Mouse (Mus musculus): ENCODE data around the gene Lman1l. TPM values are rescaled to one million over a fixed set of nuclear protein-coding genes. Genes with fewer than 3 reads are reported as not detected.

Gene Lman1l
- total RNA-seq, 4 experiments from 2014 or later = not detected

DNA sequence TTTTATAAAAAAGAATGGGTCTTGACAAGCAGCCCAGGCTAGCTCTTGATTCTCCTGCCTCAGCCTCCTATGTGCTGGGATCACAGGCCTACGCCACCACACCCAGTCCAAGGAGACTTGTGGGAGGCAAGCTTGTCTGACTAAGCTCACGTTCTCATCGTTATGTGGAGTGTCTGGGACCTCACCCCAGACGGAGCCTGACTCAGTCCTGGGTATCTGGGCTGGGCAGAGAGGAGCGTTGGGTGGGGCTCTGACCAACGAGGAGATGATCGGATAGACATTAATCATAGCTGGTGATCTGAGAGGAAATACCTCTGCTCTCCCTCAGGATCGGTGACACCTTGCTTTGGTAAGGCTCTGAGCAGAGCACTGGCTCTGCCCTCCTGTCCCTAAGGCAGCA lies 1.7 kb downstream of the Lman1l start:
- no peak for DNase-seq (ENCODE audit: low spot score in 2 of 2)

DNA sequence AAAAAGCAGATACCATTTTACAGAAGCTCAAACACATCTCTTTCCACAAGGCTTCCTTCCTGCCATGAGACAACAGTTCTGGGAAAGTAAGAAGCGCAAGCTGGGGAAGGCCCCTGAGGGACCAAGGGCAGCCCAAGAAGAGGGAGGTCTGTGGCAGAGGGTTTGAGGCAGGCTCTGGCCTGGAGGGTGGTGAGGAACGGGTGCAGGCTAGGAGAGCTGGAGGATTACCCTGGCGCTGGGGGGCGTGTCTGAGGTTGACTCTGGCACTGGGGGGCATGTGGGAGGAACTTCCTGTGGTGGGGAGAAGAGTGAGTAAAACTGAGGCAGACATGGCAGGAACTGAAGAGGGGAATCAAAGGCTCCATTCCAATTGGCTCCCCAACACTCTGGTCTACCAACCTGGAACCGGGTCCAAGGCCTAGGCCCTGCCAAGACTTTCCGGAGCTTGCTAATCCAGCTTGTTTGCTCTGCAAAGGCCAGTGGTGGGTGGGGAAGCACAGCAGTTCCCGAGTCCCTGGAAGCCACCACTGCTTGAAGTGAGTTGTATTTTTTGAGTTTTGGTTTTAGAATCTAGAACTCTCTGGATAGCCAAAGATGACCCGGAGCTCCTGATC lies 2.9 kb downstream of the Lman1l start:
- no peak for DNase-seq (ENCODE audit: low spot score in 2 of 2)

DNA sequence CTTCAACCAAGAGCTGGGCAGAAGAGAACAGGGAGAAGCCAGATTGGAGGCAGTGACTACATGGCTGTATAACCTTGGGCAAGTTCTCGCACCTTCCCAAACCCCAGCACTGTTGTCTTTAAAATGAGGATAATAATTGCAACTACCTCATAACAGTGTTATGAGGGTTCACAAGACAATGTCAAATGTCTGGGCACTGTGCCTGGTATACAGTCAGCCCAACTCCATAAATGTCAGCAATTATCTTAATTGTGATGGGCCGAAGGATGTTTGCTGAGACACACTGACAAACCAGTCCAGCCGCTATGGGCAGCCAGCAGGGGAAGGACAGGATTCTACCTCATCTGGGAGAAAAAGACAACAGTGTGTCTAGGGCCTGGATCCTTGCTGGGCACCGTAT lies 5.8 kb downstream of the Lman1l start:
- DNase-seq (ENCODE audit: low spot score in 2 of 2) = no peak

DNA sequence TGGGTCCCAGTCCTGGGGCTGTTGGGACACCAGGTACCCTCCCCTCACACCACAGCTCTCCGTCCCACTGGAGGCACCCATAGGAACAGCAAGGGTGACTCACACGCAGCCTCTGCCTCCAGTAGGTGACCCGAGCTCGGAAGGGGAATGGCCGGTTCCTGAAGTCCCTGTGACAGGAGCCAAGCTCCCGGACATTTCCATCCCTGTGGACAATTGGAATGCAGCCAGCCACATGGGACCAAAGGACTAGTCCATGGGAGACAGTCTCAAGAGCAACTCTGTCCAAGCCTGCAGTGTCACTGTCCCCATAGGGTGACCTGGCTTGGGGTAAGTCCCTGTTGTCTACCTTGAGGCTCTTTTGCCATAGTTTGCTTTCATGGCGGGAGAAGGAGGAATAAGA lies 6.6 kb downstream of the Lman1l start:
- DNase-seq (ENCODE audit: low spot score in 2 of 2) = no peak

DNA sequence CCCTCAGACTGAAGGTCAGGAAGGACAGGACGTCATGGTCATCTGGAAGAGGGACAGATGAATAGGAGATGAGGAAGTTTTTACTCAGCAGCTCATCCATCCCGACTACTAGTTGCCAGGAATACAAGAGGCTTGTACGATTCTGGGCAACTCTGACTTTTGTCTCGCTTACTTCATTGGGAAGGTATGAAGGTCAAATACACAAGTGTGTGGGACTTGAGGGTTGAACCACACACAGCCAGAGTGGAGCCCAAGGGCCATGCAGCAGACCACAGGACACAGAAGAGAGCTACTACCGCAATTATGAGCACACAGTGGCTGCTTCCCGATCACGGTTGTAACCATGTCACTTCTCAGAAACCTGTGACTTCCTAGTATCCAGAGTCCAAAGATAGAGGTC lies 8.0 kb downstream of the Lman1l start:
- no peak for DNase-seq (ENCODE audit: low spot score in 2 of 2)

DNA sequence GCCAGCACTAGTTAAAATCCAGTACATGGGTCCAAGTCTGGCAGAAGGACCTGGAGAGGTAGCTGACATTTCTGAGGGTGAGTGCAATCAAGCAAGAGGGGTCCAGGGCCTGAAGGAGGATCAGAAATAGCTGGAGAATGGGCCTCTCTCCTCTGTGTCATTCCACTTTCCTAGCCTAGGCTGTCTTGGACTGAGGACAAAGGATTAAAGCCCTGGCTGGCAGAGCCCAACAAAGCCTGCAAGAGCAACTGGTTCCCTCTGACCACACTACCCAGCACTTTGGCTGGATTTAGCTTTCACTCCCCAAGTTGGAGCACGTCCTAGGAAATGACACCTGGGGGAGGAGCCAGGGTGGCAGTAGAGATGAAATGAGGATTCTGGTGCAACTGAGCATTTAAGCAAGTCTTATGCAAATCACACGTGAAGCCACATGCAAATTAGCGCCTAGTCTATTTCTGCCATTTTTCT lies 10.2 kb downstream of the Lman1l start:
- DNase-seq (ENCODE audit: low spot score in 2 of 2) = no peak

DNA sequence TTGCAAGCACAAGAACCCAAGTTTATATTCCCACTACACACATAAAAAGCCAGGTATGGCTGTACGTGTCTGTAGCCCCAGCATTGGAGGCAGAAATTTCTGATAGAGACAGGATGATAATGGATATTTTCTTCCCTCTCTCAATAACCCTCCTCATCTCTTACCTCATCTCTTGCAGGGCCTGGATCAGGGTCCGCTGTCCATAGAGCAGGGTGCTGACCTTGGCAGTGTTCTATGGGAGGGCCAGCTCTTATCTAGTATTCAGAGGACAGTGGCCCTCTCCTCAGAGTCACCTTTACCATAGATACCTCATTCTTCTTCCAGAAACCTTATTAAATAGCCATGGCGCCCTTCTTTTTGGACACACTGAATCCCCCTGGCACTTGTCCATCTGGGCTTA lies 10.8 kb downstream of the Lman1l start:
- DNase-seq (ENCODE audit: low spot score in 2 of 2) = no peak

DNA sequence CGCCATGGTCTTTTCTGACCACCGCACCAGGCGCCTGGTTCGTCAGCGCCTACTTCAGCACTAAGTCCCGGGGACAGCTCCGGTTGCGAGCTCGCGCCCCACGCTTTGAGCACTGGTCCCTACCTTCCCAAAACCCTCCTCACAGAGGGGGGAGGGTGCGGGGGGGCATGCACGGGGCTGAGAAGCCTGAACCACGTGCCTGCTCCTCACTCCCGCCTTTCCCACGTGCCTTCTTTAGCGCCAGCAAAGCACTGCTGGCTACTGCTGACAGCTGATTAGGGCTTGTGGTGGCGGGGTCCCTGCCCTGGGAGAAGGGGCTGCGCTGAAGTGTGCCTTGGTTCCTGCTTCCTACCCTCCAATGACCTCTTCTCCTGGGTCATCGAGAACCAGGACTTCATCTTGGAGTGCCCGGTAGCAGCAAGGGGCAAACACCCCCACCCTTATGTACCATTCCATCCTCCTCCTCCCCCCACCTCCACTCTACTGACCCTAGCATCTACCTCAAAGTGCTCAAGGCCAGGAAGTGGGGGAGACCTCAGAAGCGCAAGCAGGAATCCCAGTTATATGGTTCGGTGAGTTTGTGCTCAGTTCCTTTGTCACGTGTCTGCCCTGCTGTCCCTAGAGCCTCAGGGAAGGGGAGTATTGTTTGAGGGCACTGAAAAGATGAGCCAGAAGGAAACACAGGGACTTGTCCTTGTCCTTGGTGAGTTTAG lies 14.3 kb downstream of the Lman1l start, which contains the start of gene Cplx3:
Cplx3 (minus strand) TSS at position 143 of the 713 bp plus-strand sequence.
- no peak for DNase-seq (ENCODE audit: low spot score in 2 of 2)

DNA sequence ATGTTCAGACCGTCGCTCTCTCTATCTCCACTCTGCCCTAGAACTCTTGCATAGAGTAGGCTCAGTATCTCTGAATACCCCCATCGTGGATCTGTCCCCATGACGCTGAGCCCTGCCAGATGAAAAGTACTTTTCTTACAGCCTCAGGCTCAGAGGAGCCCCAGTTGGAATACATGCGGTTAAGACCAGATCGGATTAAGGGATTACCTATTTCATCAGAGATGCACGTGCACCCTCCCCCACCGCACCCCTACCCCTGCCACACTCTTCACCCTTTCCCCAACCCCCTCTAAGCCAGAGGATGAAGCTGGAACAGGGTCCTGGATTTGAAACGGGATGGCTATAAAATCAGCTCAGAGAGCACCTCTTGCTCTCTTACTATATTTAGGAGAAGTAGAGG lies 15.1 kb downstream of the Lman1l start:
- DNase-seq (ENCODE audit: low spot score in 2 of 2) = no peak

DNA sequence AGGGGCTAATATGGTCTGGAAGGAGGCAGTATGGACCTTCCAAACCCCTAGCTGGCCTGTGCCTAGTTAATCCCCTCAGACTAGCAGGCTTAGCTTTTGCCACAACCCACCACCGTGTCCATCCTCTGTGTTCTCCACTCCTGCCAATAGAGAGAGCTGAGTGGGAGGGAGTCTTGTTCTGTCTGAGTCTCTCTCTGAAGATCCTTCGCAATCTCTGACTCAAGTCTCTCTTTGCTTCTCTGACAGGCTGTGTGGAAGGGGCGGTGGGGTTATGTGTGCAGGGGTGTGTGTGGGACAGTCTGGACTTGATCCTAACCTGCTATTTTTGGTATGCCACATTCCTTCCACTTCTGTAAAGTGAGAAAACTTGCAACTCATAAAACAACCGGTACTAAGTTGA lies 15.7 kb downstream of the Lman1l start:
- no peak for DNase-seq (ENCODE audit: low spot score in 2 of 2)

DNA sequence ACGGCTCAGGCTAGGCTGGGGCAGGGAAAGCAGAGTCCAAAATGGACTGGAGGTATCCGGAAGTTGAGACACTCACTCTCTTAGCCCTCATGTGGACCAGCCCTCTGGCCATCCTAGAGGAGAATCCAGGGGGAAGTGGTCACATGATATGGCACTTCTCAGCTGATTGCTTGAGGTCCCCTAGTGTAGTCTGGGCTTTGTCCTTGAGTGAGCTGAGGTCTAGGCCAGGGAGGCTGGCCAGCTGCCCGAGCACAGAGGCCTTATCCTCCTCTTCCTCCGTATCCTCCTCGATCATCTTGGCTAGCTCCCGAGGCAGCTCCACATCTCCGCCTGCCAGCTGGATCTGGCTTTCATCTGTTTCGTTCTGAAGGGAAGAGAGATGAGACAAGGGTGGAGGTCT lies 18.5 kb downstream of the Lman1l start:
- DNase-seq (ENCODE audit: low spot score in 2 of 2) = no peak

DNA sequence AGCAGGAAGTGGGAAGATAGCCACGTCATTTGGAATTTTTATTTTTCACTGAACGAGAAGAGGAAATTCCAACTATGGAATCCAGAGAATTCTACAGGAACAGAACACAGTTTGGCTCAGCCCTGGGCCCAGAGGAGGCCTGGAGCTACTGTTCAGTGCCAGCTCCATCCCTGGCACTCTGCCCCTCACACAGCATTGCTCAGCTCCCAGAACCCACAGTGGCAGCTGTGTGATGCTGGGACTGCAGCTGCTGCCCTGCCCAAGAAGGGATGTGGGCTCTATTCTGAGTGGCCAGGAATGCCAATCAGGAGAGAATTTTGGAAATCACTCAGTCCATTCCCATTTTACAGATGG lies 19.2 kb downstream of the Lman1l start:
- DNase-seq (ENCODE audit: low spot score in 2 of 2) = peak in 1 of 2 experiments; percentile 75

DNA sequence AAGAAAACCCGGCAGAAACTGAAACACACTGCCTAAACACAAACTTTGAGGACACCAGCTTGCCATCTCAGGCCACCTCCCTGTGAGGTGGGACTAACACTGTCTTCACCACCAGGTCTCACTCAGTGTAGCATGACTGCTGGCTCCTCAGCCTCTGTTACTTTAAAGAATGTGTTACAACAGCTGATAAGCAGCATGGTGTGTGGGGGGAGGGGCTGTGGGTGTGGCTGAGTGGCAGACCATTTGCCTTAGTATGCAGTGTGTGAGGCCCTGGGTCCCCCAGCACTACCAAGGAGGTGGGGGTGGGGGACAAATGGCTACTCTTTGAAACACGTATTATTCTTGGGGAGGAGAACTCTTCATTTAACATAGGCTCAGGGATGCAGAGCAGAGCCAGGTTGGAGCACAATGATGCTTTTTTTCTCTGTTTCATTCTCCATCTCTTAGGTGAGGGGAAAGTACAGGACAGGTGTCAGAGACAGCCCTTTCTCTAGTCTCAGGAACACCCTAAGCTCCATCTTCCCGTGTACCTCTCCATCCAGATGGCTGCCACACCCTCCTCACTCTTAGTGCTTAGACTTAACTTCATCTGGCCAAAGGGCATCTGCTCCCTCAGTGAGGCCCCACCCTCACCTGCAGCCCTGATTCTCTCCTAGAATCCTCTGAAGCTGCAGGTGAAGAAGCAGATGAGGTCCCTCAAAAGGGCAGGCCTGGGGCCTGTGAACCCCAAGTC lies 19.8 kb downstream of the Lman1l start:
- DNase-seq (ENCODE audit: low spot score in 2 of 2) = no peak

DNA sequence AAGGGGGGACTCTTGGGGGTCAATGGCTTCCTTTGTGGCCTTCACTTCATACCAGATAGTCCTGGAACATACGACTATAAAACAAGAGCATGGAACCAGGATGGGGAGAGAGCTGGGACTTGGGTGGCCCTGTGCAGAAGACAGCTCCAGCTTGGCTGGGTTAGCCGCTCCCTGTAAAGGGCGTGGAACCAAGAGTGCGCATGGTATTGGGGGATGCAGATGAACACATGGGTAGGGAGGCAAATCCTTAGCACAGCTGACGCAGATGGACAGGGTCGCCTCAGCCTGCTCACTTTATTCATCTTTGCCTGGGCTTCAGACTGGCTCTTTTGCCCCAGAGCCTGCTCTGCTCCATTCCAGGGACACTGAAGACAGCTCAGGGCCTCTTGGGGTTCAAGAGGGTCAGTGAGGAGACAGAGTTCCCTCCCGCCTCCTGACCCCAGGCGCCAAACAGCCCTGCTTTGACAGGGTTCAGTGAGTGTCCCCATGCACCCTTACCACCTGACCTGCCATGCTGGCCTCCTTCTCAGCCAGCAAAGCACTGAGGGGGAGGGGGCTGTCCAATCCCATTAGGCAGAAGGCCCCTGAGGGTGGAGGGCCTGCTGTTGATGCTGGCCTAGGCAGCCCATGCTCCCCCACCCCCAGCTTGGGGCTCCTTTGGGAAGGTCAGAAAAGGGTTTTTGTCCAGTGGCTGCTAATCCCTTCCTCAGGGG lies 21.6 kb downstream of the Lman1l start:
- DNase-seq (ENCODE audit: low spot score in 2 of 2) = no peak

DNA sequence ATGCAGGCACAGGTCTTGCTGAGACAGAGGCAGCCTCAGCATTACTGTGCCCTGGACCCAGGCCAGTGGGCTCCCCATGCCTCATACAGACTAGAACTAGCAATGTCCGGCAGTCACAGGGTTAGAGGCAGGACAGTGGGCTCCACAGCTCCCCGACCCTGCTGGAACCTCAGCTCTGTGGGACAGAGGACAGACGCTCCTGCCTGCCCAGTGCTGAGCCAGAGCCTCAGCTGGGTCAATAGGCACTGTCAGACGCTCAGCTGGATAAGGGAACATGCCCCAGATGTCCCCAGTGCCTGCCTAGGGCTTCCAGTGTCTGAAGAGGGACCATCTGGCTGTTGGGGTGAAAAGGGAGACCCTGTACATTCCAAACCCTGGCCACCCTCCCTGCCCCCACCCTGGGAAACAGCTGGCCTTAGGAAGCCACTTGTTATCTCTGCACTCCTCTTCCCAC lies 22.6 kb downstream of the Lman1l start:
- DNase-seq (ENCODE audit: low spot score in 2 of 2) = no peak

DNA sequence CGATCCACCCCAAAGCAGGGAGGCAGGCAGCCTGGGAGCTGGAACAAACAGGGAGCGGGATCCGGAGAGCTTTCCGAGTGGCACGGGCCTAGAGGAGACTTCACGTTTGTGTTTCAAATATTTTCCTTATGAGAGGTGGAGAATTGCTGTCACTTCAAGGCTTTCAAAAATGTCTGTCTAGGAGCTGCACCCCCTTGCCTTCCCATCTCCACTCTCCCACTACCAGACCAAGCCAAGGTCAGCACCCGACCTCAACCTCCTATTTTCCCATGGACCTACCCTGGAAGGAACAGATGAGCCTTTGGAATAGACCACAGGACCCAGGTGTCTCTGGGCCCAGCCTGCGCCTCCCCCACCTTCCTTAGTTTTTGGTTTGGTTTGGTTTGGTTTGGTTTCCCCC lies 23.3 kb downstream of the Lman1l start:
- DNase-seq (ENCODE audit: low spot score in 2 of 2) = no peak

DNA sequence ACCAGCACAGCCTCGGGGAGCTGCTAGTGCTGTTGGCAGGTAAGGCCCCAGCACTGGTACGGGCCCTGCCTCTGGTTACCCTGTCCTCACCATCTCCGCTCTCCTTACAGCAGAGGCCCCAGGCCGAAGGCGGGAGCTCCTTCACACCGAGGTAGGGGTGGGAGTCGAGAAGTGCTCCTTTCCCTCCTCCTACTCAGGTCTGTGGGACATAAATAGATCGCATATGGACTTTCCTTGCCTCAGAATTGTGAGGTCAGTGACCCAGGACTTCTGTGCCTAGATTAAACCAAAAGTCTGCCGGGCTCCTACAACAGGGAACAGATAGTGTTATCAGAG lies 26.4 kb downstream of the Lman1l start:
- DNase-seq (ENCODE audit: low spot score in 2 of 2) = no peak

DNA sequence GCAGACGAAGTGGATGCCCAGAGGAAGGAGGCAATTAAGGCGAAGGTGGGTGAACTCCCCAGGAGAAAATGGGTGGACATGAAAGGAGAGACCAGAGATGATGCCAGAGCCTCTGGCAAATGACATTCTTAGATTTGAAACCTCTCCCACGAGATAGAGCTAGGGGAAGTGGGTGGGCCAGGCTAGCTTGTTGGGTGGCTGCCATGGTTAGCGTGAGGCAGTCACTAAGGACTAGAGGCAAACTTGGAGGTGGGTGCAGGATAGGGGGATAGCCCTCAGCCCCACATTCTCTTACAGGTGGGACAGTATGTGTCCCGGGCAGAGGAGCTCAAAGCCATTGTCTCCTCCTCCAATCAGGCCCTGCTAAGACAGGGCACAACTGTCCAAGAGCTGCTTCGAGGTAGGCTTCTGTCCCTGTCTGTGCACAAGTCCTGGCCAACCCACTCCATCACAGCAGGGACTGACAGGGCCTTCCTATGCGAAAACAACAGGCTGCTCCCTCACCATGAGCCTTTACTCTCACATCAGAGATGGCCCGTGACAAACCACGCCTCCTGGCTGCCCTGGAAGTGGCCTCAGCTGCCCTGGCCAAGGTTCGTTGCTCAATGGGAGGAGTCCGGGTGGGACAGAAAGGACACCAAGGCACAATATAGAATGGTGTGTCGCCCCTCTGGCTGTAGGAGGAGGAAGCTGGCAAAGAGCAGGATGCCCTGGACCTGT lies 27.0 kb downstream of the Lman1l start:
- DNase-seq (ENCODE audit: low spot score in 2 of 2) = no peak

DNA sequence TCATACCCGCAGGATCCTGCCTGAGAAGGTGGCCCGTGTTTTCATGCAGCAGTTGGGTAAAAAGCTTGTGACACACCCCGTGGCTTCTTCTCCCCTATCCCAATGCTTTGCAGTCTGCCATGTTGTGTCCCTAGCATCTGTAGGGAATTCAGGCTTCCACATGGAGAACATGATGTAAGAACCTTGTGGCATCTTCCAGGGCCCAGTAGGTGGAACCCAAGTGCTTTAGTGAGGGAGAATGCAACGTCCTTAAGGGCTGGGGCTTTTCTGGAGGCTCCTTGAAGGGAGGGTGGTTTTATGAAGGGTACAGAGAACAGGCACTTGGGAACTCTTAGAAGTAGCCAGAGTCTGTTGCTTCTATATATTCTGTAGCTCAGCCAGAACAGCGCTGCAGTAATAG lies 29.8 kb downstream of the Lman1l start:
- DNase-seq (ENCODE audit: low spot score in 2 of 2) = no peak

DNA sequence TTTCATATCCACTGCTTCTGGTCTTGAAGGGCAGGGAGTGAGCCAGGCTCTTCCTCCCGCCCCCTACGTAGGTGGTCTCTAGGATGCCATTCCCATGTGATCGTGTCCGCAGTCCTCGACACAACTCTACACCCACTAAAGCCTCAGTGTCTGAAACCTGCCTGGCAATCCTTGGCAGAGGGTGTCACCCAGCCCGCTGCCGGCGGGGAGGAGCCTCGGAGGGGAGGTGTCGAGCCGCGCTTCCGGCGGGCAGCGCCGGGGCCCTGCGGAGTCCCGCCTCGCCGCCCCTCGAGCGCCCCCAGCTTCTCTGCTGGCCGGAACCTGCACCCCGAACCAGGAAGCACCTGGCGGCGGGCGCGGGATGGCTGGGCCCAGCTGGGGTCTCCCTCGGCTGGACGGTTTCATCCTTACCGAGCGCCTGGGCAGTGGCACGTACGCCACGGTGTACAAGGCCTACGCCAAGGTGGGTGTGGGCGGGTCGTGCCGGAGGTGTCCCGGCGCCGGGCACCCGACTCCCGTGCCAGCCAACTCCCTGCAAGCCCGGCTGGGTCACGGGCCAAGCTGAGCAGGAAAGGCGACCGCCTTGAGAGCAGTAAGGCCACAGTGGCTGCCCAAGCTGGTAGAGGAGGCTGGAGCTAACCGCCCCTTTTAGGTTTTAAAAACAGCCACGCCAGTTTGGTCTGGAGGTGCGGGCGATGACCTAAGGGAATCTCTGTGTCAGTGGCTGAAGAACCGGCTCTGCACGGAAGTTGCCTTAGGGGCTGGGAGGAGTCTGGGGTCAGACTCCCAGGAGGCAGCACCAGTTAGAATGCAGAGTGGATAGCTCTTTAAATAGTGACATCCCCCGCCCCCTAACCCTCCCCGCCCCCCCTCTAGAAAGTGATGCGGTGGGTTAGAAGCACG lies 31.1 kb downstream of the Lman1l start, which contains the start of gene Ulk3:
Ulk3 (plus strand) TSS at position 229 of the 903 bp plus-strand sequence.
- DNase-seq (ENCODE audit: low spot score in 2 of 2) = peak; percentile 63 to 73

Data from left cerebral cortex, adult 8-10 months (tissue).